Mouse (Mus musculus): Measurements from ENCODE around the gene Olfr1255. TPM values are rescaled to one million over a fixed set of nuclear protein-coding genes. Genes with fewer than 3 reads are reported as not detected.

The Olfr1255 gene
- polyA plus RNA-seq (2015; fragmentation: Nextera tagmentation; extraction: Ambion mirVana): not detected in 2 replicates

GRCm38 (mm10) chr2:89811751-89812150 is at the start of gene Olfr1255:
Gene Olfr1255 (plus strand): TSS chr2:89812051.

GRCm38 (mm10) chr2:89793519-89793918 is 18.3 kb upstream of the Olfr1255 start, which contains the start of gene Olfr1254:
Gene Olfr1254 (minus strand): TSS chr2:89793619.

GRCm38 (mm10) chr2:89841455-89841854 is 29.6 kb downstream of the Olfr1255 start, which contains the start of gene Olfr1256:
Gene Olfr1256 (minus strand): TSS chr2:89841555.

GRCm38 (mm10) chr2:89848105-89848504 is 36.3 kb downstream of the Olfr1255 start, which contains the start of gene Olfr48:
Gene Olfr48 (minus strand): TSS chr2:89848205.

Other genes with a start within 250 kb of the Olfr1255 start
- gene Olfr1245, start 233.6 kb upstream of the Olfr1255 start, polyA plus RNA-seq (2015; fragmentation: Nextera tagmentation; extraction: Ambion mirVana): not detected in 2 replicates
- not detected in 2 replicates for gene Olfr1246, start 218.9 kb upstream of the Olfr1255 start, polyA plus RNA-seq (2015; fragmentation: Nextera tagmentation; extraction: Ambion mirVana)
- not detected in 2 replicates for gene Olfr1247, start 197.9 kb upstream of the Olfr1255 start, polyA plus RNA-seq (2015; fragmentation: Nextera tagmentation; extraction: Ambion mirVana)
- not detected in 2 replicates for gene Olfr1248, start 193.8 kb upstream of the Olfr1255 start, polyA plus RNA-seq (2015; fragmentation: Nextera tagmentation; extraction: Ambion mirVana)
- not detected in 2 replicates for gene Olfr1249, start 177.1 kb upstream of the Olfr1255 start, polyA plus RNA-seq (2015; fragmentation: Nextera tagmentation; extraction: Ambion mirVana)
- not detected in 2 replicates for gene Olfr1250, start 150.6 kb upstream of the Olfr1255 start, polyA plus RNA-seq (2015; fragmentation: Nextera tagmentation; extraction: Ambion mirVana)
- not detected in 2 replicates for gene Olfr1251, start 140.1 kb upstream of the Olfr1255 start, polyA plus RNA-seq (2015; fragmentation: Nextera tagmentation; extraction: Ambion mirVana)
- gene Olfr1252, start 87.0 kb upstream of the Olfr1255 start, polyA plus RNA-seq (2015; fragmentation: Nextera tagmentation; extraction: Ambion mirVana): not detected in 2 replicates
- gene Olfr1253, start 55.0 kb upstream of the Olfr1255 start, polyA plus RNA-seq (2015; fragmentation: Nextera tagmentation; extraction: Ambion mirVana): not detected in 2 replicates
- not detected in 2 replicates for gene Olfr1254, start 18.4 kb upstream of the Olfr1255 start, polyA plus RNA-seq (2015; fragmentation: Nextera tagmentation; extraction: Ambion mirVana)
- not detected in 2 replicates for gene Olfr1256, start 29.5 kb downstream of the Olfr1255 start, polyA plus RNA-seq (2015; fragmentation: Nextera tagmentation; extraction: Ambion mirVana)
- gene Olfr48, start 36.2 kb downstream of the Olfr1255 start, polyA plus RNA-seq (2015; fragmentation: Nextera tagmentation; extraction: Ambion mirVana): 0.13 TPM in 1 of 2 replicates, not detected in the other
- not detected in 2 replicates for gene Olfr1257, start 66.4 kb downstream of the Olfr1255 start, polyA plus RNA-seq (2015; fragmentation: Nextera tagmentation; extraction: Ambion mirVana)
- gene Olfr1258, start 115.3 kb downstream of the Olfr1255 start, polyA plus RNA-seq (2015; fragmentation: Nextera tagmentation; extraction: Ambion mirVana): not detected in 2 replicates
- gene Olfr1259, start 136.6 kb downstream of the Olfr1255 start, polyA plus RNA-seq (2015; fragmentation: Nextera tagmentation; extraction: Ambion mirVana): not detected in 2 replicates
- gene Olfr1260, start 162.3 kb downstream of the Olfr1255 start, polyA plus RNA-seq (2015; fragmentation: Nextera tagmentation; extraction: Ambion mirVana): not detected in 2 replicates
- gene Olfr1261, start 179.2 kb downstream of the Olfr1255 start, polyA plus RNA-seq (2015; fragmentation: Nextera tagmentation; extraction: Ambion mirVana): not detected in 2 replicates
- gene Olfr1262, start 188.1 kb downstream of the Olfr1255 start, polyA plus RNA-seq (2015; fragmentation: Nextera tagmentation; extraction: Ambion mirVana): not detected in 2 replicates
- not detected in 2 replicates for gene Olfr1263, start 200.1 kb downstream of the Olfr1255 start, polyA plus RNA-seq (2015; fragmentation: Nextera tagmentation; extraction: Ambion mirVana)
- gene Olfr1264, start 213.5 kb downstream of the Olfr1255 start, polyA plus RNA-seq (2015; fragmentation: Nextera tagmentation; extraction: Ambion mirVana): not detected in 2 replicates
- not detected in 2 replicates for gene Olfr1265, start 223.3 kb downstream of the Olfr1255 start, polyA plus RNA-seq (2015; fragmentation: Nextera tagmentation; extraction: Ambion mirVana)